Mouse (Mus musculus): ENCODE data around the gene Top1. TPM values are rescaled to one million over a fixed set of nuclear protein-coding genes. Genes with fewer than 3 reads are reported as not detected.

The Top1 gene
- total RNA-seq, 1 experiment from 2014 or later: 97.6 TPM

- no peak for DNase-seq
Observed at GRCm38 (mm10) chr2:160742161-160742609, 96.5 kb downstream of the Top1 start.

GRCm38 (mm10) chr2:160744040-160744822 is 98.5 kb downstream of the Top1 start:
- DNase-seq: peak; percentile 90

GRCm38 (mm10) chr2:160744823-160745210 is 99.1 kb downstream of the Top1 start:
- peak; percentile 77 for DNase-seq

GRCm38 (mm10) chr2:160745497-160745896 is 99.8 kb downstream of the Top1 start:
- DNase-seq: no peak

- no peak for DNase-seq
Observed at GRCm38 (mm10) chr2:160746637-160747036, 100.9 kb downstream of the Top1 start.

GRCm38 (mm10) chr2:160747075-160747474 is 101.4 kb downstream of the Top1 start:
- no peak for DNase-seq

GRCm38 (mm10) chr2:160756583-160757203 is 111.0 kb downstream of the Top1 start:
- DNase-seq: no peak

GRCm38 (mm10) chr2:160760433-160761184 is 114.9 kb downstream of the Top1 start:
- DNase-seq: peak; percentile 69

- DNase-seq: no peak
Observed at GRCm38 (mm10) chr2:160763816-160764215, 118.1 kb downstream of the Top1 start.

- no peak for DNase-seq
Observed at GRCm38 (mm10) chr2:160764386-160764785, 118.7 kb downstream of the Top1 start.

GRCm38 (mm10) chr2:160765096-160765495 is 119.4 kb downstream of the Top1 start:
- DNase-seq: no peak

GRCm38 (mm10) chr2:160766371-160766771 is 120.7 kb downstream of the Top1 start:
- peak; percentile 76 for DNase-seq

- DNase-seq: no peak
Observed at GRCm38 (mm10) chr2:160767201-160767600, 121.5 kb downstream of the Top1 start.

GRCm38 (mm10) chr2:160768097-160768695 is 122.5 kb downstream of the Top1 start:
- no peak for DNase-seq

- no peak for DNase-seq
Observed at GRCm38 (mm10) chr2:160768997-160769396, 123.3 kb downstream of the Top1 start.

- no peak for DNase-seq
Observed at GRCm38 (mm10) chr2:160770409-160770808, 124.7 kb downstream of the Top1 start.

GRCm38 (mm10) chr2:160770871-160771270 is 125.2 kb downstream of the Top1 start:
- DNase-seq: no peak

- DNase-seq: no peak
Observed at GRCm38 (mm10) chr2:160771325-160772276, 125.9 kb downstream of the Top1 start.

Measured in adrenal gland, postnatal 14 days (tissue).